Mouse (Mus musculus): ENCODE results near the gene Shc1.

Gene Shc1

DNA sequence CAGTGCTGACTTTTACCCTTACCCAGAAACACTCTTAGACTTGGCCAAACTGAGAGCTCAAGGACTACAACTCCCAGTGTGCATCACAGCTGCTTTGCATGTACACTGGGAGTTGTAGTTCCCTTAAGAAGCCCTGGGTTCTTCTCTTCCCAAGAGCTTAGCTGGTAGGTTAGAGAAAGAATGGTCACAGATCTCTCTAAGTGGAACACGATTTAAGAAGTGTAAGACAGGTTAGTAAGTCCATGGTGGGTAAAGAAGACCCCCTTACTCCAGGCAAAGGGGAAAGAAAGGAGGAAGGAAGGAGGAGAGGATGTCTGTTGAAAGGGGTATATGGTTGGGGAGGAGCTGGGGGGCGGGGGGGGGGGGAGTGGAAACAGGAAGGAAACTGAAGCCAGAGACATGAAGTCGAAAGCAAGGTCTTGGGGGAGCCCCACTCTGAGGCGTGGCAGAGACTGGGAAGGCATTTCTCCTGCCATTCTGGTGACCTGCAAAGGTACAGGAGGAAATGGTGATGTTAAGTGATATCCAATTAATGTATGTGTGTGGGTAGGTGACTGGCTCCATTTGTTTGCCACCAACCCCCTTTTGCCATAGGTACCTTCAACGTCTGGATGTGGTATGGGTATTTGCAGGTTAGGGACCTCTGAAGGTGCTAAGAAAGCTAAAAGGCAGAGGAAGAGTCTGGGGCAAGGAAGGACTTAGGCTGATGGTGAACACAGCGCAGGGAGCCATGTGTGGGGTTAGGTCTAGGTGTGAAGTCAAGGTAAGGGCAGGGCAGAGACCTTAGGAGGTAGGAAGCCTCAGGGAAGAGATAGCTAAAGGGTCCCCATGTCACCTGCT lies 29.1 kb upstream of the Shc1 start:
- no peak for DNase-seq (ENCODE audit: extremely low spot score, low read depth, low spot score)

- DNase-seq (ENCODE audit: extremely low spot score, low read depth, low spot score), result no peak
Measured at GRCm38 (mm10) chr3:89390111-89390515, 28.1 kb upstream of the Shc1 start.

DNA sequence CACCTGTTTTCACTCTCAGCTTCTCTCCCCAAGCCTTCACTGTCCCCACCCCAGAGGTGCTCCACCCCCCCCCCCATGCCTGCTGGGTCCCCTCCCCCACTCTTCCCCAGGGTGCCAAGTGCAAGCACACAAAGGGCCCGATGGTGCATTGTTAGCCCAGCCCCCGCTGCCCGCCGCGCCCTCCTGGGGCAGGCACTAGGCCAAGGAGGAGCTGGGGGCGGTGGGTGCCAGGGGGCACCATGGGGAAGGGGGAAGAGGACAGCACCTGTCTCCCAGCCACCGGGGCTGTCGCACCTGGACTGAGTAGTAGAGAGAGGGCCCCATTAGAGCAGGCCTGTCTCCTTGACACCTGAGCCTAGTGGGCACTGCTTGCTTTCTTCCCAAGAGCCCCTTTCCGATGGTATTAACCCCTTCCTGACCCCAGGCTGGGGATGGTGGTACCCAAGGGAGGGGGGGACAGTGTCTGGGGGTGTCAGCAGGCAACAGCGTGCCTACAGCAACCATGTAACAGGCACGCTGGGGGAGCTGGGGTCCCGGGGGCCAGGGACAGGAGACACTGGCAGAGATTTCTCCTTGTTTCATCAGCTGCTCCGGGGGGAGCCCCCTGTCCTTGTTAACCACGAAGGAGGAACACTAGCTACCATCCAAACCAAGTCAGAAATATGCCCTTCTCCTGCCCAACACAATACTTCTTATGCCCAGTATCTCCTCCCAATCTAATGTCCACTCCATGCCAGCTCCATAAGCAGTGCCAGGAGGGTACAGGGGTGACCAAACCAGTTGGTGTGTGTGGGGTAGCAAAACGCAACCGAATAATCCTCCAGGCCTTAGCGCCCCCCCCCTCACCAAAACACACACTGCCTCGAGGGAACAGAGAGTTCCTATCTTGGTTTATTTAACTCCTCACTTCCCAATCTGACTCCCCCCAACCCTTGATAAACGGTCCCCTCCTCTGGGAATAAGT lies 27.3 kb upstream of the Shc1 start:
- no peak for DNase-seq (ENCODE audit: extremely low spot score, low read depth, low spot score)

DNA sequence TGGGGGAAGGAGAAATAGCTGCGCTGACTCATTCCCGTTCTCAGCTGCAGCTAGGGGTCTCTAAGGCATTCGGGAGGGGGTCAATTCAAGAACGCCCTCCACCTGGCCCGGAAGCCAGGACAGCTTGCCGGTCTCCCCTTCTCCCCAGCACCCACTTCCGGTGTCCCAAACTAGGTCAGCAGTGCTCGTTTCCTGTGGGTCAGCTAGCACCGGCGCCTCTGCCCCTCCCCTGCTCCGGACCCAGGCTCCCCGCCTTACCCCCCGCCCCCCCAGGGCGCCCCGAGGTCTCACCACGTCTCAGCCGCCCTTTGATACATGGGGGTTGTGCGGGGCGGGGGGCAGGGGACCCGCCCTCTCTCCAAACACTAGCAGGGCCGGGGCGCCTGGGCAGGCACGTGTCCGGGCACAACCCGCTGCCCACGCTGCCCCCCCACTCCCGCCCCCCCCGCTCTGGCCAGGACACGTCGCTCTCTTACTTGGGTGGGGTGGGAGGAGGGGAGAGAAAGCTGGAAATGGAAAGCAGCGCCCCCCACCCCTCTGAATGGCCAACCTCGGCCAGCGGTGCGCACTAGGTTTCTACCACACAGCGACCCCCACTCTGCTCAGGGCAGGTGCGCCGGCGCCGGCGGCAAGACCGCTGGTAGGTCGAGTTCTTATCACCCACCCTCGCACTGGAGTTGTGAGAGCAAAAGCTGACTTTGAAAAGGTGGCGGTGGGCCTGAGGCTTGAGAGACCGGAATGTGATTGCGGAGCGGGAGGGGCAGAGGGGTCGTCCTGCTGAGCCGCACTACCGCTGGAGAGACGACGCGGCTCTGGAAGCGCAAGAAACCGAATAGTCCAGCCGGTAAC lies 26.4 kb upstream of the Shc1 start:
- DNase-seq (ENCODE audit: extremely low spot score, low read depth, low spot score), result no peak

DNA sequence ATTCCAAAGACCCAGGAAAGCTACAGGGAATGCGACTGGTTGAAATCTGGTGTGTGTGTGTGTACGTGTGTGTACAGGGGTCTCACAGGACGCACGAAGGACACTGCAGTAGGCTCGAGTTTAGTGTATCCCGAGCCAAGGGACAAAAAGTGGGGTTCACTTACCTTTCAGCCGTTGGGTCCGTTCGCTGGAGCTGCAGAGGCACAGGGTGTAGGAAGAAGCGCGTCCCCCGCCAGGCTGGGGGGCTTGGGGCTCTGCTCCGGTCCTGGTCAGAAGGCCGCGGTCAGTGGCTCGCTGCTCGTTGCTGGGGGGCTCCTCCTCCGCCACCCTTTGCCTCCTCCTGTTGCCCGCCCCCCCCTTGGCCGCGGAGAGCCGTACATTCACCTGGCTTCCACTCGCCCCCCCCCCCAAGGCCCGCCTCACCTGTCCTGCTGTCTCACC lies 25.4 kb upstream of the Shc1 start:
- DNase-seq (ENCODE audit: extremely low spot score, low read depth, low spot score), result no peak

DNA sequence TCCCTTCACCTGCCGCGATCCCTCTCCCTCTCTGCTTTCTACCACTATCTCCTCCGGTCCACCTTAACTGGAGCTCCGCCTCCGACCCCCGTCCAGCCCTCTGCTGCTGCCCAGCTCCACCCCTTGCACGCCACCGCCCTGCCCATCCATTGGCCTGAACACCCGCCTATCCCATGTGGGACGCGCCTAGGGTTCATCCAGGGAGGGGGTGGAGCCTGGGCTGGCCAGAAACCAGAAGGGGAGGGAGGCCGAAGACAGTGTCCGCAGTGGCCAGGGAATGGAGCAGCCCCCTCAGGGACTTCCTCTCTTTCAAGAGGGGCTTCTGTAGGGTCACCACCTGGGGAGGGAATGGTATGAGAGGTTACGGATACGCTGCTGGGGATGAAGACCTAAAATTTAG lies 24.6 kb upstream of the Shc1 start:
- DNase-seq (ENCODE audit: extremely low spot score, low read depth, low spot score), result no peak

DNA sequence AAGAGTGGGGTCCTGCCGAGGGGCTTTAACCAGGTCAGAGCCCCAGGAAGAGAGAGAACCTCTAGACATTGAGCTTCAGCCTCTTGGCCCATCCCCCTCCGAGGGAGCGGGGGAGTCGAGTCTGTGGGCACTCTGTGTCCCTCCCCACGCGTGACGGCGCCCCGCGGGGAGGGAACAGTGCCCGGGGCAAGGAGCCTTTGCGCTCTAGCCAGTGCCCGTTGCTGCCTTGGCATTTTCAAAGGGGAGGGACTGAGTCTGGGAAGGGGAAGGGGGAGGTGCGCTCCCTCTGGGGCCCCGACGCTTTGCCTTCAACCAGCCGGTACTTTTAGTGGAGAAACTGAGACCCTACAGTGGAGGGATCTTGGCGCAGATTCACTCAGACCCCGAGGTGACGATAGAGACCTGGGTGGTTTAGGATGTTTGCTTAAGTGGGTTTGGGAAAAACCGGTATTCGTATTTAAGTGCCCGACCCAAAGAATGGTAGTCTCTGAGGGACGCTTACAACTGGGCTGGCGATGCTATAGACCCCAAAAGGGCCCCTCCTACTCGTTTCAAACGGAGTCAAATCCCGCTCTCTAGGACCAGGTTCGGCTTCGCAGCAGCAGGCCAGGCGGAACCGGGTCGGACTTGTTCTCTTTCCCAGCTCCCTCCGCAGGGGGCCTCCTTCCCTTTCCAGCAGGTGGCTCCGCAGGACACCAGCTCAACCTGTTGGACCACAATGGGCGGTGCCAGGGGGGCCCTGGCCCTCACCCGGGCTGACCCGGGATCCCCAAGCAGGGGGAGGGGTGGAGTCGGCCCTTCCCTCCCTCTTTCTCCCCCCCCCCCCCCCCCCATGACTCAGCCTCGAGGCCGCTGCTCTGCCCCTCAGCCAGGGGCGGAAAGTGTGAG lies 24.0 kb upstream of the Shc1 start, which contains the start of gene Zbtb7b:
Gene Zbtb7b (minus strand): TSS at position 771 of the 888 bp plus-strand sequence.
- no peak for DNase-seq (ENCODE audit: extremely low spot score, low read depth, low spot score)

- no peak for DNase-seq (ENCODE audit: extremely low spot score, low read depth, low spot score)
Measured at GRCm38 (mm10) chr3:89394894-89395256, 23.4 kb upstream of the Shc1 start.

GRCm38 (mm10) chr3:89395419-89395805 lies 22.8 kb upstream of the Shc1 start:
- no peak for DNase-seq (ENCODE audit: extremely low spot score, low read depth, low spot score)

GRCm38 (mm10) chr3:89395806-89396653 lies 22.2 kb upstream of the Shc1 start:
- DNase-seq (ENCODE audit: extremely low spot score, low read depth, low spot score), result no peak

GRCm38 (mm10) chr3:89396654-89397005 lies 21.6 kb upstream of the Shc1 start:
- DNase-seq (ENCODE audit: extremely low spot score, low read depth, low spot score), result no peak

- DNase-seq (ENCODE audit: extremely low spot score, low read depth, low spot score), result no peak
Measured at GRCm38 (mm10) chr3:89401329-89401728, 16.9 kb upstream of the Shc1 start.

GRCm38 (mm10) chr3:89402693-89403092 lies 15.6 kb upstream of the Shc1 start, which contains the start of gene Lenep:
Gene Lenep, minus strand, starts transcription at chr3:89402793.
- no peak for DNase-seq (ENCODE audit: extremely low spot score, low read depth, low spot score)

DNA sequence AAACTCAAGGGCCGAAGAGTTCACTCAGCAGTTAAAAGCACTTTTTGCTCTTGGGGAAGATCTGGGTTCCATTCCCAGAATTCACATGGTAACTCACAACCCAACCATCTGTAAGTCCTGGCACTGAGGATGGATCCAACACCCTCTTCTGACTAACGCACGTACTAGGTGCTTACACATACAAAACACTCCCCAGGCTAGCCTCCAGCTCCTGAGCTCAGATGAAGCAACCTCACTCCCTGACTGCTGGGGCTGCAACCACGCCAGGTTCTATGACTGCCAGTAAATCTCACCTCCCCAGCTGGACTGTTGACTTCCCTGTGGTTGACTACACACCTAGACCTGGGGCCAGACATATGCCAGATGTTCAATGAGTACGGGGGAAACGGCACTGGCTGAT lies 11.4 kb upstream of the Shc1 start:
- DNase-seq (ENCODE audit: extremely low spot score, low read depth, low spot score), result no peak

DNA sequence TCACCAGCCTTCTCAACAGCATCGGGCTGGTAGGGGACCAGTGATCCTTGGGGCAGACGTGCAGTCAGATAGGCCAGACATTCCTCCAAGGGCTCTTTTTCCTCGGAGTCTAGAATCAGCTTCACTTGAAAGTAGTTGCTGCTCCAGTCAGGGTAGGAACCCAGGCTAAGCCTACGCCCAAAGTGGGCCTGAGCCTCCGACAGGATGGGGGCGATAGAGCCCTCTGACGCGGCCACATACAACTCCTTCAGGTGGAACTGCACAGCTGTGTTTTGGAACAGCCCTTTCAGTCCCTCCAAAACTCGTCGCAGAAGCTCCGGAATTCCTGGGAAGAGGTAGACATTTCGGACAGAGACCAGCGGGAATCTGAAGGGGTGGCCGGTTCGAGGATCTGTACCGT lies 9.8 kb upstream of the Shc1 start:
- DNase-seq (ENCODE audit: extremely low spot score, low read depth, low spot score), result no peak

- no peak for DNase-seq (ENCODE audit: extremely low spot score, low read depth, low spot score)
Measured at GRCm38 (mm10) chr3:89409701-89410100, 8.5 kb upstream of the Shc1 start.

- DNase-seq (ENCODE audit: extremely low spot score, low read depth, low spot score), result no peak
Measured at GRCm38 (mm10) chr3:89410864-89411263, 7.4 kb upstream of the Shc1 start.

- DNase-seq (ENCODE audit: extremely low spot score, low read depth, low spot score), result peak; percentile 100
Measured at GRCm38 (mm10) chr3:89411490-89412393, 6.5 kb upstream of the Shc1 start, which contains the start of gene Flad1. Gene Flad1, minus strand, starts transcription at chr3:89411870.

Data from hindlimb bud, embryonic 11.5 days (tissue).